Mouse (Mus musculus) lung, adult 2 months (tissue): Measurements from ENCODE around the gene Ubn1.

Experiments
- CTCF ChIP-seq: fragments of 200-500 bp; IDR thresholded peaks from 2 replicates; pipeline ENCODE4 v1.5.1; 2011; ENCODE audit warnings: mild to moderate bottlenecking, low read length, control low read depth; ENCODE audit not compliant: insufficient read depth
- POLR2A ChIP-seq: fragments of 200-500 bp; IDR thresholded peaks from 2 replicates; pipeline ENCODE4 v1.6.1; 2011; ENCODE audit warnings: low read depth, mild to moderate bottlenecking, control low read depth, low read length, borderline replicate concordance; ENCODE audit errors: extremely low read depth

DNA sequence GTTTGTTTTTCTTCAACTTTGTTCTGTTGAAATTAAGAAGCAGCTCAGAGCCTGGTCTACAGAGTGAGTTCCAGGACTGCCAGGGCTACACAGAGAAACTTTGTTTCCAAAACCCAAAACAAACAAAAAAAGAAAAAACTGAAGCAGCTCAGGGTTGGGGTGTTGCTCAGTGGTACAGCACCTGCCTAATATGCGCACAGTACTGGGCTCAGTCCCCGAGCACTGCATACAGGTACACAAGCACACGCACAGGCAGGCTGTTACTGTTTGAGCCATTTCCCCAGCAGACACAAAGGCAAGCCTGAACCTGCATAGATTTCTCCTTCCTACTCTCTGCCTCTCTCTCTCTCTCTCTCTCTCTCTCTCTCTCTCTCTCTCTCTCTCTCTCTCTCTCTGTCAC lies 61.2 kb downstream of the Ubn1 start:
- TF ChIP-seq POLR2A, result no peak
- no peak for TF ChIP-seq CTCF
